Mouse (Mus musculus): ENCODE measurements around the gene Gtpbp1. TPM values are rescaled to one million over a fixed set of nuclear protein-coding genes. Genes with fewer than 3 reads are reported as not detected.
"Not testable (repeated sequence)": the region's sequence is repeated elsewhere in the genome, so short reads cannot be mapped to it uniquely, and the experiment has no call there.

Gtpbp1 gene
- polyA plus RNA-seq, 1 experiment, result 52.7 TPM

GRCm38 (mm10) chr15:79670249-79670971 is 20.2 kb upstream of the Gtpbp1 start, which contains the start of gene Tomm22:
TSS of gene Tomm22 (plus strand) at chr15:79670861.
- no peaks in the 10 kb centered on the region for H3K27me3 ChIP-seq (ENCODE audit: control insufficient read depth, insufficient read depth, insufficient read length)
- H3K4me3 ChIP-seq, result peak within 1 kb of the TSS; percentile 76
- peak within 1 kb of the TSS; percentile 59 for H3ac ChIP-seq (ENCODE audit: control insufficient read depth, insufficient read length)
- H3K79me2 ChIP-seq (ENCODE audit: control insufficient read depth, insufficient read depth), result peaks cover 29% of the 10 kb centered on the region
- H3K36me3 ChIP-seq (ENCODE audit: control insufficient read depth, insufficient read depth), result peaks cover 26% of the 10 kb centered on the region
- H3K4me2 ChIP-seq (ENCODE audit: low read depth), result peak within 1 kb of the TSS; percentile 96
- TF ChIP-seq REST (IDR thresholded peaks at IDR 0.05; ENCODE audit: insufficient read depth, insufficient read length) (no peak), SRF (IDR thresholded peaks at IDR 0.05; ENCODE audit: control insufficient read depth, insufficient read length, low read depth) (peak; percentile 56), POLR2A (IDR thresholded peaks at IDR 0.05; ENCODE audit: insufficient read length, low read depth) (peak; percentile 81), E2F4 (IDR thresholded peaks at IDR 0.05; ENCODE audit: insufficient read depth) (no peak), TCF3 (IDR thresholded peaks at IDR 0.05; ENCODE audit: insufficient read length, low read depth) (no peak), POLR2AphosphoS2 (IDR thresholded peaks at IDR 0.05; ENCODE audit: insufficient read length, low read depth) (peak; percentile 85), USF1 (IDR thresholded peaks at IDR 0.05; ENCODE audit: low read depth) (no peak), MYOG (IDR thresholded peaks at IDR 0.05; ENCODE audit: control insufficient read depth in 1 of 3, insufficient read depth in 1 of 3, insufficient read length in 2 of 3, low read depth in 2 of 3) (no peak), MAX (IDR thresholded peaks at IDR 0.05; ENCODE audit: low read depth) (no peak), TCF12 (IDR thresholded peaks at IDR 0.05; ENCODE audit: insufficient read depth, poor library complexity, severe bottlenecking) (no peak), MYOD1 (IDR thresholded peaks at IDR 0.05; ENCODE audit: control insufficient read depth in 1 of 3, insufficient read length in 2 of 3, low read depth in 2 of 3) (no peak)

GRCm38 (mm10) chr15:79670972-79671299 is 19.7 kb upstream of the Gtpbp1 start:
- peaks cover 29% of the 10 kb centered on the region for H3K79me2 ChIP-seq (ENCODE audit: control insufficient read depth, insufficient read depth)
- peak overlapping the region; percentile 76 for H3K4me3 ChIP-seq
- no peak for TF ChIP-seq MYOG (IDR thresholded peaks at IDR 0.05; ENCODE audit: control insufficient read depth in 1 of 3, insufficient read depth in 1 of 3, insufficient read length in 2 of 3, low read depth in 2 of 3)
- no peak for TF ChIP-seq TCF12 (IDR thresholded peaks at IDR 0.05; ENCODE audit: insufficient read depth, poor library complexity, severe bottlenecking)
- TF ChIP-seq SRF (IDR thresholded peaks at IDR 0.05; ENCODE audit: control insufficient read depth, insufficient read length, low read depth), result no peak
- no peak for TF ChIP-seq MAX (IDR thresholded peaks at IDR 0.05; ENCODE audit: low read depth)
- no peak for TF ChIP-seq MYOD1 (IDR thresholded peaks at IDR 0.05; ENCODE audit: control insufficient read depth in 1 of 3, insufficient read length in 2 of 3, low read depth in 2 of 3)
- TF ChIP-seq CEBPB (IDR thresholded peaks at IDR 0.05; ENCODE audit: insufficient read depth, poor library complexity, severe bottlenecking), result no peak
- no peak for TF ChIP-seq TCF3 (IDR thresholded peaks at IDR 0.05; ENCODE audit: insufficient read length, low read depth)
- TF ChIP-seq REST (IDR thresholded peaks at IDR 0.05; ENCODE audit: insufficient read depth, insufficient read length), result no peak
- no peak for TF ChIP-seq E2F4 (IDR thresholded peaks at IDR 0.05; ENCODE audit: insufficient read depth)
- no peak for TF ChIP-seq POLR2AphosphoS2 (IDR thresholded peaks at IDR 0.05; ENCODE audit: insufficient read length, low read depth)
- no peak for TF ChIP-seq POLR2A (IDR thresholded peaks at IDR 0.05; ENCODE audit: insufficient read length, low read depth)
- H3K27me3 ChIP-seq (ENCODE audit: control insufficient read depth, insufficient read depth, insufficient read length), result no peaks in the 10 kb centered on the region
- H3ac ChIP-seq (ENCODE audit: control insufficient read depth, insufficient read length), result peak overlapping the region; percentile 59
- peak overlapping the region; percentile 96 for H3K4me2 ChIP-seq (ENCODE audit: low read depth)
- peaks cover 29% of the 10 kb centered on the region for H3K36me3 ChIP-seq (ENCODE audit: control insufficient read depth, insufficient read depth)

GRCm38 (mm10) chr15:79671828-79672348 is 18.8 kb upstream of the Gtpbp1 start:
- peak overlapping the region; percentile 76 for H3K4me3 ChIP-seq
- peak overlapping the region; percentile 96 for H3K4me2 ChIP-seq (ENCODE audit: low read depth)
- H3K36me3 ChIP-seq (ENCODE audit: control insufficient read depth, insufficient read depth), result peaks cover 30% of the 10 kb centered on the region
- H3K79me2 ChIP-seq (ENCODE audit: control insufficient read depth, insufficient read depth), result peaks cover 29% of the 10 kb centered on the region
- TF ChIP-seq POLR2AphosphoS2 (IDR thresholded peaks at IDR 0.05; ENCODE audit: insufficient read length, low read depth), result peak; percentile 65
- not testable (repeated sequence) for H3K27me3 ChIP-seq (ENCODE audit: control insufficient read depth, insufficient read depth, insufficient read length)
- H3ac ChIP-seq (ENCODE audit: control insufficient read depth, insufficient read length), result peak overlapping the region; percentile 59

DNA sequence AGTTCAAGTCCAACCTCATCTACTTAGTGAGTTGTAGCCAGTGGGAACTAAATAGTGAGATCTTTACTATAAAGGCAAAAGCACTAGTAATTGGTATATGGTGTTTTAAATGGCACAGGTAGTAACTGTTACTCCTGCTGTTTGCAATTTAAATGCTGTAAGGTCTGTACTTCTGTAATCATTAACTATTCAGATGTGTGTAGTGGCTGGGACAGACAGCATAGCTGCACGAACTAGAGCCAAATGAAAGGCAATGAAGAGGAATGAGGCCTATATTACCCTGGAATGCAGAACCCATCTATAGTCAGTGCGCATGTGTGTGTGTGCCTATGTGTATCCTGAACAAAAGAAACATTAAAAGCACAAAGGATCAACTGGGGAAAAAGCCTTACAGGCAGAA is 12.7 kb upstream of the Gtpbp1 start:
- Histone ChIP-seq H3K36me3 (ENCODE audit: control insufficient read depth, insufficient read depth) (peaks cover 43% of the 10 kb centered on the region), H3K27me3 (ENCODE audit: control insufficient read depth, insufficient read depth, insufficient read length) (no peaks in the 10 kb centered on the region), H3K4me3 (no peak overlapping the region)

More for the DNA sequence above, 12.7 kb upstream of the Gtpbp1 start:
- H3ac ChIP-seq (ENCODE audit: control insufficient read depth, insufficient read length), result no peak overlapping the region
- no peak overlapping the region for H3K4me2 ChIP-seq (ENCODE audit: low read depth)
- peaks cover 60% of the 10 kb centered on the region for H3K79me2 ChIP-seq (ENCODE audit: control insufficient read depth, insufficient read depth)
- TF ChIP-seq MAX (IDR thresholded peaks at IDR 0.05; ENCODE audit: low read depth) (no peak), CEBPB (IDR thresholded peaks at IDR 0.05; ENCODE audit: insufficient read depth, poor library complexity, severe bottlenecking) (no peak), USF1 (IDR thresholded peaks at IDR 0.05; ENCODE audit: low read depth) (no peak), REST (IDR thresholded peaks at IDR 0.05; ENCODE audit: insufficient read depth, insufficient read length) (no peak), E2F4 (IDR thresholded peaks at IDR 0.05; ENCODE audit: insufficient read depth) (no peak), SRF (IDR thresholded peaks at IDR 0.05; ENCODE audit: control insufficient read depth, insufficient read length, low read depth) (no peak), TCF3 (IDR thresholded peaks at IDR 0.05; ENCODE audit: insufficient read length, low read depth) (no peak), POLR2AphosphoS2 (IDR thresholded peaks at IDR 0.05; ENCODE audit: insufficient read length, low read depth) (no peak), MYOD1 (IDR thresholded peaks at IDR 0.05; ENCODE audit: control insufficient read depth in 1 of 3, insufficient read length in 2 of 3, low read depth in 2 of 3) (no peak), TCF12 (IDR thresholded peaks at IDR 0.05; ENCODE audit: insufficient read depth, poor library complexity, severe bottlenecking) (no peak), MYOG (IDR thresholded peaks at IDR 0.05; ENCODE audit: control insufficient read depth in 1 of 3, insufficient read depth in 1 of 3, insufficient read length in 2 of 3, low read depth in 2 of 3) (no peak)
